Comparison of ENCODE assay signal across 34 mouse cellular contexts in genomic region chr2:20588631-20589030, GRCm38 (mm10).
"Had no signal": no experiment of that assay in that cellular context is flagged by ENCODE, and none has a peak within 500 bp of the region (broad histone marks: within the 10 kb centered on the region; RNA-seq: fewer than 3 reads in every experiment).

No protein-coding gene starts in this region.

- H3K9me3 ChIP-seq: heart, embryonic 12.5 days; heart, embryonic 15.5 days; hindbrain, embryonic 10.5 days; hindbrain, embryonic 12.5 days; hindbrain, embryonic 15.5 days; intestine, embryonic 15.5 days; kidney, embryonic 15.5 days had no signal

- H3K4me2 ChIP-seq: heart, embryonic 12.5 days; heart, embryonic 13.5 days; heart, embryonic 15.5 days; hindbrain, embryonic 12.5 days; hindbrain, embryonic 13.5 days; hindbrain, embryonic 14.5 days; hindbrain, embryonic 15.5 days; intestine, embryonic 15.5 days; kidney, embryonic 15.5 days had no signal

- H3K36me3 ChIP-seq: heart, embryonic 12.5 days; heart, embryonic 13.5 days; heart, embryonic 15.5 days; hindbrain, embryonic 10.5 days; hindbrain, embryonic 12.5 days; hindbrain, embryonic 13.5 days; hindbrain, embryonic 15.5 days; intestine, embryonic 15.5 days had no signal

- H3K27ac ChIP-seq: heart, embryonic 13.5 days; heart, embryonic 15.5 days; hindbrain, embryonic 10.5 days; hindbrain, embryonic 12.5 days; hindbrain, embryonic 13.5 days; hindbrain, embryonic 14.5 days; hindbrain, embryonic 15.5 days; hindbrain, postnatal 0 days; intestine, embryonic 15.5 days; kidney, embryonic 15.5 days; kidney, postnatal 0 days; layer of hippocampus, adult 2 months; left cerebral cortex, adult 2 months had no signal

- H3K9ac ChIP-seq: heart, embryonic 12.5 days; heart, embryonic 13.5 days; heart, embryonic 15.5 days; hindbrain, embryonic 12.5 days; hindbrain, embryonic 13.5 days; hindbrain, embryonic 14.5 days; hindbrain, embryonic 15.5 days; intestine, embryonic 15.5 days; kidney, embryonic 15.5 days had no signal

- H3K4me1 ChIP-seq: hindbrain, embryonic 10.5 days; hindbrain, embryonic 12.5 days; hindbrain, embryonic 13.5 days; hindbrain, embryonic 15.5 days; intestine, embryonic 15.5 days; kidney, embryonic 15.5 days had no signal

- ATAC-seq: hindbrain, embryonic 16.5 days; hindbrain, postnatal 0 days; inflammation-experienced regulatory T-cells, adult 6 months; intestine, embryonic 15.5 days; intestine, embryonic 16.5 days; intestine, postnatal 0 days had no signal

- H3K4me3 ChIP-seq: heart, embryonic 12.5 days; heart, embryonic 13.5 days; heart, embryonic 15.5 days; hindbrain, embryonic 10.5 days; hindbrain, embryonic 12.5 days; hindbrain, embryonic 13.5 days; hindbrain, embryonic 15.5 days; intestine, embryonic 15.5 days; kidney, embryonic 15.5 days; layer of hippocampus, adult 2 months; left cerebral cortex, adult 2 months had no signal

- H3K27me3 ChIP-seq: heart, embryonic 12.5 days; heart, embryonic 13.5 days; heart, embryonic 15.5 days; hindbrain, embryonic 12.5 days; hindbrain, embryonic 13.5 days; hindbrain, embryonic 15.5 days; intestine, embryonic 15.5 days; kidney, embryonic 15.5 days had no signal

- DNase-seq: heart, postnatal 10 days; heart, postnatal 14 days; heart, postnatal 36 days; heart, postnatal 4 days; kidney, adult 11 months; kidney, adult 18-20 months; kidney, adult 2 months; kidney, adult 8-10 months; kidney, adult 9 months; kidney, postnatal 10 days; kidney, postnatal 14 days; kidney, postnatal 25 days; kidney, postnatal 36 days; kidney, postnatal 4 days; layer of hippocampus, adult 9-11 months; layer of hippocampus, postnatal 36 days had no signal
